Mouse (Mus musculus): ENCODE data around the gene Olfr603. TPM values are rescaled to one million over a fixed set of nuclear protein-coding genes. Genes with fewer than 3 reads are reported as not detected.
"Not testable (repeated sequence)": the region's sequence is repeated elsewhere in the genome, so short reads cannot be mapped to it uniquely, and the experiment has no call there.

Gene Olfr603
- not detected in 2 replicates for polyA plus RNA-seq (2012; rRNA removed)

DNA sequence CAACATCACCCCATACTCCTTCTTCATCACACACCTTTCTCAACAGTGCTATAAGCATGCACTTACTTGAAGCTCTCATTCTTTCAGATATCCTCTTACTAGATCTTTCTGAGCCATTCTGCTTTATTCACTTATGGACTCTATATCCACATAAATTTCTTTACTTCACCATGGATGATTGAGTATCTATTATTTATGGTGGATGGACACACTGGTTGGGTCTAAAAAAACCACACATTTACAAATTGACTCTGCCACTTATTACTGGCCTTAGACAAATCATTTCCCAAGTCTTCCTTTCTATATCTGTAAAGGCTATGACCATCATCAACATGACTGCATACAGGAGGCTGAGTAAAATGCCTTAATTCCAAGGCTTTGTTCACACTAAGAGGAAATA is at the start of gene Olfr603:
TSS of gene Olfr603 (minus strand) at position 101 of the 400 bp plus-strand sequence.
- DNase-seq (ENCODE audit: extremely low spot score in 1 of 2, low spot score in 1 of 2), result no peak

DNA sequence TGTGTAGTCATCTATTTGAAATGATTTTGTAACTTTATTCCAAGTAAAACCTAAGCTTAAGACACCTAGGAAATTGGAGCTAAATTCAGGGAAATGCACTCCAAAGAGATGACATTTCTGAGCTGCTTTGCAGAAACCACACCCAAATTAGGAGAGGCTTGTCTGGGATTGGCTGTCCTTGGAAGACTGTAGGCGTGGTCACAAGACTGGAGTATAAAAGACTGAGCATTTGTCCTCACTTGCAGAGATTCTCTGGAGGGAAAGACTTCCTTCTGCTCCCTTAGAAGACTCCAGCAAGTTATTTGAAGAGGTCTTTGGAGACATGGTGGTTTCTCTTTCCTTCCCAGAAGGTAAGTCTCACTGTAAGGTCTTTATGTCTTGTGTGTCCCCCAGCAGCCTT is 28.8 kb upstream of the Olfr603 start, which contains the start of gene Usp17lc:
TSS of gene Usp17lc (plus strand) at position 301 of the 400 bp plus-strand sequence.
- not testable (repeated sequence) for DNase-seq (ENCODE audit: extremely low spot score in 1 of 2, low spot score in 1 of 2)

DNA sequence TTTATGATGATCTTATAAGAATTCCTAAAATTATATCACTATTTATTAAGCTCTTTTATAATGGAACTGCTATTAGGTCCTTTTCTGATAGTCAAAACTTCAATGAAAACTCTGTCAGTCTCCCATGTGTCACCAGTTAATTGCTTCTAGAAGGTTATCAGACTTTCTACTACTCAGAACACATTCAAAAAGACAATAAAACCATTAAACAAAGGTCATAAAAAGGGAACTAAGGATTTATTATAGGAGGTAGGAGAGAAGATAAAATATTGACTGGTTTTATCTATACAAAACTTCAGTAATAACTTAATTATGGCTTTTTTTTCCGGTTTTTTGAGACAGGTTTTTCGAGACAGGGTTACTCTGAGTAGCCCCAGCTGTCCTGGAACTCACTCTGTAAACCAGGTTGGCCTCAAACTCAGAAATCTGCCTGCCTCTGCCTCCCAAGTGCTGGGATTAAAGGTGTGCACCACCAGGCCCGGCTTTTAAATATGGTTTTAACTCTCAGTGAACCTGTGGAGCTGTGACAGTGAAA is 20.6 kb upstream of the Olfr603 start:
- not testable (repeated sequence) for DNase-seq (ENCODE audit: extremely low spot score in 1 of 2, low spot score in 1 of 2)

DNA sequence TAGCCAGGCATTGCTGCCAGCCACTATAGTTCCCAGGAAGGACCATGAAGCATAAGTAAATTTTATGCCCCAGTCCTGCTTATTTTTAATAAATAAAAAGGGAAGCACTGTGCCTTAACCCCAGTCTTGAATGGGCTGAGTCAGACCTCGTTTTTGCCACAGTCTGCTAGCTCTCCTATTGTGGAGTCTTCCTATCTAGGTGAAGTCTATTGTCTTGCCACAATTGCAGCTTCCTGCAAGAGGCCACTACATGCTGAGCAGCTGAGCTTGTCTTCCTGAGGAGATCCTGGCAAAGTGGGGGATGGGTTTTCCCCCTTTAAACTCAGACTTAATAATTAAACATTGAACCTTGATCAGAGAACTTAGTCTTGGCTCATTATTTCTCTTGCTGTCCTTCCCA is 13.0 kb upstream of the Olfr603 start:
- no peak for DNase-seq (ENCODE audit: extremely low spot score in 1 of 2, low spot score in 1 of 2)

DNA sequence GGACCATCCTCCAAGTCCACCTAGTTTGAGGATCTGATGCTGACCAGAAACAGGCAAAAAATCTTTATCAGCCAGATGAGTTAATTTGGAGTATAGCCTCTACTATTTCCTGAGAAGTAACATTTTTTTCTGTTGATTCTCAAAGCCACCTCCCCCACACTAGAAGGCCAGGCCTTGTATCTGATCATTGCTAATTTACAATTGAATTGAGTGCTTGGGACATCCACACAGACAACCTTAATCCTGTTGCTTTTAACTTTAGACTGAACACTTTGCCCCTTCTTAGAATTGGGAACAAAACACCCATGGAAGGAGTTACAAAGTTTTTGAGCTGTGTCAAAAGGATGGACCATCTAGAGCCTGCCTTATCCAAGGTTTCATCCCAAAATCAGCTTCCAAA is 11.8 kb upstream of the Olfr603 start:
- DNase-seq (ENCODE audit: extremely low spot score in 1 of 2, low spot score in 1 of 2), result no peak

DNA sequence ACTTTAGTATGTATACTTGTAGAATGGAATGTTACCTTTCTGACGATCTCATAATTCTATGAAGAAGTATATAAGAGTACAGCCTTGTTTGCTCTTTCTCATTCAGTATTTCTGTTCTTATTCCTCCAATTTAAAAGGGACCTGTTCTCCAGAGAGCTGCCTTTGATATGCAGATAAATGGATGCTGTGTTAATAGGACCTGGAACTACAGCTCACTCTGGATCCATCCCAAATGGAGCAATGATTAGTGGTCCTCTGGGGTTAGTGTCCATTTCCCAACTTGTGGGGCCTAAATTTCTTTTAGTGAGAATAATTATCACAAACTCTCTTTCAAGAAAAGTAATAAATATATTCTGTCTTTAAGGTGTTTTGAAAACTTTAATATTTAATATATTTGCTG is 23.4 kb downstream of the Olfr603 start, which contains the start of gene Olfr601:
TSS of gene Olfr601 (minus strand) at position 101 of the 400 bp plus-strand sequence.
- DNase-seq (ENCODE audit: extremely low spot score in 1 of 2, low spot score in 1 of 2), result no peak

DNA sequence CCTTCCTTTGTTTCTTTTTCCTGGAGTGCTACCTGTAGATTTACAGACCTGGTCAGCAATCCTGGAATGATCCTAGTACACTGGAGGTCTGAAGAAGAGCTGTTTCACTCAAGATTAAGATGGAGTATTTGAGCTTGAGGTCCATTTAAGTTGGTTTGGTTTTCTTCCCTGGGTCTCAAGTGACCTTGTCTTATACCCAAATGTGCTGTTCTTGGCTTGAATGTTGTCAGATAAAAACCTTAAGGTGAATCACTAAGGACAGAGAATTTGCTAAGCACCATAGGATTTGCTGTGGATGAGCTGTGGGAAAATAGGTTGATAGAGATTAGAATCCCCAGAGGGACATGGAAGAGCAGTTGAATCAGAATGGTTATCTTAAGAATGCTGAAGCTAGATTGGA is 36.4 kb downstream of the Olfr603 start, which contains the start of gene Olfr600:
TSS of gene Olfr600 (minus strand) at position 101 of the 400 bp plus-strand sequence.
- no peak for DNase-seq (ENCODE audit: extremely low spot score in 1 of 2, low spot score in 1 of 2)

DNA sequence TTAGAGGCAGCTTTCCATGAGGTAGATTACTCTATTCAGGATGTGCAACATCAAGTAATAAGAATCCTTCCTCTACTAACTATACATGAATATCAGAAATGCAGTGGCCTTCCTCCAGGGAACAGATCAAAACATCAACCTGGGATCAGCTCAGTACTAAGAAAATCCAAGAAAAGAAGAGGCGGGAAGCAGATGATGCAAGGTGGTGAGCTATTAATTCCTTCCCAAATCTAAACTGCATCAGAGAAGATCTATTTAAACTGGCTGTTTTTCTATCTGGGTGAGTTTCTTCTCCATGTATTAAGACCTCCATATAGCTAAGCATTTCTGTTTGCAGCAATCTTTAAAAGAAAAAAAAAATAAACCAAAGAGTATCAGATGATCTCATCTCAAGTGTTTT is 50.4 kb downstream of the Olfr603 start, which contains the start of gene Olfr599:
TSS of gene Olfr599 (plus strand) at position 301 of the 400 bp plus-strand sequence.
- DNase-seq (ENCODE audit: extremely low spot score in 1 of 2, low spot score in 1 of 2), result no peak

Other genes with a start within 250 kb of the Olfr603 start
- not detected in 2 replicates for gene Olfr588-ps1, start 245.3 kb downstream of the Olfr603 start, polyA plus RNA-seq (2012; rRNA removed)
- not detected in 2 replicates for gene Olfr589, start 229.8 kb downstream of the Olfr603 start, polyA plus RNA-seq (2012; rRNA removed)
- 0.11 TPM in 1 of 2 replicates, not detected in the other for gene Olfr591, start 207.8 kb downstream of the Olfr603 start, polyA plus RNA-seq (2012; rRNA removed)
- not detected in 2 replicates for gene Olfr592, start 201.4 kb downstream of the Olfr603 start, polyA plus RNA-seq (2012; rRNA removed)
- not detected in 2 replicates for gene Olfr593, start 174.3 kb downstream of the Olfr603 start, polyA plus RNA-seq (2012; rRNA removed)
- gene Olfr594, start 169.2 kb downstream of the Olfr603 start, polyA plus RNA-seq (2012; rRNA removed), result not detected in 2 replicates
- gene Usp17ld, start 133.7 kb downstream of the Olfr603 start, polyA plus RNA-seq (2012; rRNA removed), result not detected in 2 replicates
- gene Olfr596, start 80.5 kb downstream of the Olfr603 start, polyA plus RNA-seq (2012; rRNA removed), result 0.23 TPM in 1 of 2 replicates, not detected in the other
- 0.19 TPM in 1 of 2 replicates, not detected in the other for gene Olfr597, start 69.9 kb downstream of the Olfr603 start, polyA plus RNA-seq (2012; rRNA removed)
- gene Olfr598, start 62.6 kb downstream of the Olfr603 start, polyA plus RNA-seq (2012; rRNA removed), result 0.06 TPM in 1 of 2 replicates, not detected in the other
- gene Olfr599, start 50.3 kb downstream of the Olfr603 start, polyA plus RNA-seq (2012; rRNA removed), result not detected in 2 replicates
- gene Olfr600, start 36.5 kb downstream of the Olfr603 start, polyA plus RNA-seq (2012; rRNA removed), result not detected in 2 replicates
- gene Olfr601, start 23.5 kb downstream of the Olfr603 start, polyA plus RNA-seq (2012; rRNA removed), result not detected in 2 replicates
- gene Usp17lc, start 28.9 kb upstream of the Olfr603 start, polyA plus RNA-seq (2012; rRNA removed), result not detected in 2 replicates
- gene Olfr605, start 59.3 kb upstream of the Olfr603 start, polyA plus RNA-seq (2012; rRNA removed), result not detected in 2 replicates
- not detected in 2 replicates for gene Olfr606, start 62.9 kb upstream of the Olfr603 start, polyA plus RNA-seq (2012; rRNA removed)
- gene Olfr607, start 78.0 kb upstream of the Olfr603 start, polyA plus RNA-seq (2012; rRNA removed), result not detected in 2 replicates
- not detected in 2 replicates for gene Olfr608, start 83.7 kb upstream of the Olfr603 start, polyA plus RNA-seq (2012; rRNA removed)
- not detected in 2 replicates for gene Olfr609, start 111.9 kb upstream of the Olfr603 start, polyA plus RNA-seq (2012; rRNA removed)
- gene Olfr610, start 125.9 kb upstream of the Olfr603 start, polyA plus RNA-seq (2012; rRNA removed), result not detected in 2 replicates
- not detected in 2 replicates for gene Olfr611, start 134.7 kb upstream of the Olfr603 start, polyA plus RNA-seq (2012; rRNA removed)
- not detected in 2 replicates for gene Olfr612, start 156.5 kb upstream of the Olfr603 start, polyA plus RNA-seq (2012; rRNA removed)
- not detected in 2 replicates for gene Olfr613, start 161.9 kb upstream of the Olfr603 start, polyA plus RNA-seq (2012; rRNA removed)
- not detected in 2 replicates for gene Olfr615, start 169.9 kb upstream of the Olfr603 start, polyA plus RNA-seq (2012; rRNA removed)
- gene Olfr616, start 183.0 kb upstream of the Olfr603 start, polyA plus RNA-seq (2012; rRNA removed), result not detected in 2 replicates
- not detected in 2 replicates for gene Olfr617, start 186.9 kb upstream of the Olfr603 start, polyA plus RNA-seq (2012; rRNA removed)
- not detected in 2 replicates for gene Olfr618, start 203.9 kb upstream of the Olfr603 start, polyA plus RNA-seq (2012; rRNA removed)
- not detected in 2 replicates for gene Olfr619, start 214.4 kb upstream of the Olfr603 start, polyA plus RNA-seq (2012; rRNA removed)
- gene Olfr620, start 226.4 kb upstream of the Olfr603 start, polyA plus RNA-seq (2012; rRNA removed), result not detected in 2 replicates